Mouse (Mus musculus): ENCODE data around the gene Musk. TPM values are rescaled to one million over a fixed set of nuclear protein-coding genes. Genes with fewer than 3 reads are reported as not detected.

Gene Musk
- total and polyA plus RNA-seq, 2 experiments from 2014 or later, result 0.19 to 0.73 TPM

DNA sequence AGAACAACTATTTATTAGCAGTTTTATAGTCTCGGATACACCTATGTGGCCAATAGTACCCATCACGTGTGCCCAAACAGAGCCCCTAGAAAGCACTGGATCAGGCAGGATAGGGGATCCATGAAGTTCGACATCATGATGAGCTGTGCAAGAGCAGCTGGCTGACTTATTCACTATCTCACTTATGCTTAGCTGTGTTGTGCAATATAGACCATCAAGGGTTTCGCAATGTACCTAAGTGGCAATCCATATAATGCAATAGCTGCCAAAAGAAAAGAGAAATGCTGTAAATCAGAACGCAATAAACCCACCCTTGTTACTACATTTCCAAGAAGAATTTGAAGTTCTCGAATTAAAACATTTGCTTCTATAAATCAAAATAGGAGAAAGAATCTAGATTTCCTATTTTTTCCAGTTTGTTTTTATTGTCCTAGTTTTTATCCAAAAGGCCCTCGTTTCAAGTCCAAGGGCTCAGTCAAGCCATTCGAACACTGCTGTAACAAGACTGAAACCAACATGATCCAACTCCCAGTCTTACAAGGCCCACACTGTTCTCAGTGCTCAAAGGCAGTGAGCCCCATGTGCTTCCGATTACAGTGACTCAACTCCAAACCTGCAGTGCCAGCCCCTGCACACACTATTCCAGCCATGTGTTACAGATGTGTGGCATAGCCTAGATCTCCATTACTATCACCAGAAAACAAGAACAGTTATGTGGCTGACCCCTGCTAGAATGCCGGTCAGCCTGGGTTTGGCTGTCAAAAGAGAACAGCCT is 45.3 kb downstream of the Musk start:
- Histone ChIP-seq H3K27me3 (ENCODE audit: insufficient read depth, low read length) (no peaks in the 10 kb centered on the region), H3K4me1 (ENCODE audit: insufficient read depth) (no peaks in the 10 kb centered on the region), H3K27ac (ENCODE audit: low read depth, low read length) (no peak overlapping the region), H3K9ac (no peak overlapping the region), H3K9me3 (ENCODE audit: low read length) (no peaks in the 10 kb centered on the region), H3K4me2 (ENCODE audit: low read depth) (no peak overlapping the region), H3K4me3 (ENCODE audit: low read depth, low read length) (no peak overlapping the region), H3K36me3 (ENCODE audit: insufficient read depth) (no peaks in the 10 kb centered on the region)
- DNase-seq (no peak), ATAC-seq (no peak)
- 92% methylated on average over 10 of the region's 10 CpGs for WGBS
- TF ChIP-seq CTCF (IDR thresholded peaks at IDR 0.05; ENCODE audit: low read depth), result no peak

DNA sequence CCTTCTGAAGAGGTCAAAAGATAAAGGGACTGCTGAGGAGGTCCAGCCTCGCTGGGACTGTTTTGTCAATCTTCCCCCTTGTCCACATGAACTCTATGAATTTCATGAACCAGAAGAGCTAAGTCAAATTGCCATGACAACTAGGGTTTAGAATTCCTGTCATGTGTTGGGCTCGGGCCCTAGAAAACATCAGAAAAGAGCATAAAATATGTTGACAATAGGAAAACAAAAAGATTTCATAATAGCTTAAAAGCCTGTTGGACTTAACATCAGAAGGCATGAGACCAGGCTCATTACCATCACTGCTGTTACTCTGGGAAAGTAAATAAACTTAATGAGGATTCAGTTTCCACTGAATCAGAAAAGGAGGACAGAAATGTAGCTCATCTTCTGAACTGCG is 46.6 kb downstream of the Musk start:
- Histone ChIP-seq H3K4me2 (ENCODE audit: low read depth) (no peak overlapping the region), H3K27ac (ENCODE audit: low read depth, low read length) (no peak overlapping the region), H3K36me3 (ENCODE audit: insufficient read depth) (no peaks in the 10 kb centered on the region), H3K9me3 (ENCODE audit: low read length) (no peaks in the 10 kb centered on the region), H3K27me3 (ENCODE audit: insufficient read depth, low read length) (no peaks in the 10 kb centered on the region), H3K4me3 (ENCODE audit: low read depth, low read length) (no peak overlapping the region), H3K4me1 (ENCODE audit: insufficient read depth) (no peaks in the 10 kb centered on the region), H3K9ac (no peak overlapping the region)
- ATAC-seq, result peak; percentile 29; the same call in 1 of the 2 replicates
- WGBS, result 40% methylated on average over 3 of the region's 3 CpGs
- no peak for TF ChIP-seq CTCF (IDR thresholded peaks at IDR 0.05; ENCODE audit: low read depth)
- no peak for DNase-seq

DNA sequence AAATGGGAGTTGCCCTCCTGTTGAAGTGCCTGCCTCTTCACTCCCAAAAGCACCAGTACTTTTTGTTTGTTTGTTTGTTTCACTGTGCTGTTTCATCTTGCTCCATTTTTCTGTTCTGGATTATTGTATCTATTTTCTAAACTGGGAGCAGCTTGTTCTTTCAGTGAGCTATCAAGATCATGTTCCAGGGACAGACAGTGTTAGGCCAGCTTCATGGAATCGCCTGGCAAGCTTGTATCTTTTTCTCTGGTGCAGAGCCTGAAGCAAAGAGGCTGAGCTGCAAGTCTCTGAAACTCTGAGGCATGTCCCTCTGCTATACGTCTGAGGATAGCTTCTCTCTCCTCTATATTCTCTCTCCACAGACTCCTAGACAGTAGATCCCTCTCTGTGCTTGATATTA is 50.5 kb downstream of the Musk start:
- ATAC-seq, result no peak
- H3K4me3 ChIP-seq (ENCODE audit: low read depth, low read length), result no peak overlapping the region
- H3K9ac ChIP-seq, result no peak overlapping the region
- no peaks in the 10 kb centered on the region for H3K36me3 ChIP-seq (ENCODE audit: insufficient read depth)
- 72% methylated on average over 2 of the region's 2 CpGs for WGBS
- H3K27me3 ChIP-seq (ENCODE audit: insufficient read depth, low read length), result no peaks in the 10 kb centered on the region
- no peaks in the 10 kb centered on the region for H3K9me3 ChIP-seq (ENCODE audit: low read length)
- H3K4me1 ChIP-seq (ENCODE audit: insufficient read depth), result no peaks in the 10 kb centered on the region
- no peak overlapping the region for H3K4me2 ChIP-seq (ENCODE audit: low read depth)
- TF ChIP-seq CTCF (IDR thresholded peaks at IDR 0.05; ENCODE audit: low read depth), result no peak
- no peak for DNase-seq
- no peak overlapping the region for H3K27ac ChIP-seq (ENCODE audit: low read depth, low read length)

DNA sequence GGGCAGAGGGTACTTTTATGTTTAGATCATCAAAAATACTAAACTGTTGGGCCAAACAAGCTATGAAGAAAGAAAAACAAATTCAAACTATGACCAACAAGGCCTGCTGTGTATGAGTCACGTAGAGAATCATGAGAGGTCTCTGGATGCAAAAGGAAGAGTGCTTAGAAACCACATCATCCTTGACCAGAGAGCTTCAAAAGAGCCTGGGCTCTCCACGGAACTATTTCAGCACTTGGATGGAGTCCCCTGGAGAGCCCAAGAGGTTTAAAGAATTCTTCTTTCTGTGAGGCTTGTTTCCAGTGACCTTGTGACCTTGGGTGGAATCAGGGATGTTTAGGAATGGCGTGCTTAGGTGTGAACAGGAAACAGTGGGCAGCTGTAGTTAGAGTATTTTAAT is 53.5 kb downstream of the Musk start:
- H3K9ac ChIP-seq, result no peak overlapping the region
- H3K36me3 ChIP-seq (ENCODE audit: insufficient read depth), result no peaks in the 10 kb centered on the region
- H3K4me3 ChIP-seq (ENCODE audit: low read depth, low read length), result no peak overlapping the region
- H3K4me1 ChIP-seq (ENCODE audit: insufficient read depth), result no peaks in the 10 kb centered on the region
- H3K27ac ChIP-seq (ENCODE audit: low read depth, low read length), result no peak overlapping the region
- H3K4me2 ChIP-seq (ENCODE audit: low read depth), result no peak overlapping the region
- WGBS, result 40% methylated on average over 3 of the region's 3 CpGs
- no peaks in the 10 kb centered on the region for H3K27me3 ChIP-seq (ENCODE audit: insufficient read depth, low read length)
- H3K9me3 ChIP-seq (ENCODE audit: low read length), result no peaks in the 10 kb centered on the region
- no peak for TF ChIP-seq CTCF (IDR thresholded peaks at IDR 0.05; ENCODE audit: low read depth)
- no peak for ATAC-seq
- DNase-seq, result no peak

DNA sequence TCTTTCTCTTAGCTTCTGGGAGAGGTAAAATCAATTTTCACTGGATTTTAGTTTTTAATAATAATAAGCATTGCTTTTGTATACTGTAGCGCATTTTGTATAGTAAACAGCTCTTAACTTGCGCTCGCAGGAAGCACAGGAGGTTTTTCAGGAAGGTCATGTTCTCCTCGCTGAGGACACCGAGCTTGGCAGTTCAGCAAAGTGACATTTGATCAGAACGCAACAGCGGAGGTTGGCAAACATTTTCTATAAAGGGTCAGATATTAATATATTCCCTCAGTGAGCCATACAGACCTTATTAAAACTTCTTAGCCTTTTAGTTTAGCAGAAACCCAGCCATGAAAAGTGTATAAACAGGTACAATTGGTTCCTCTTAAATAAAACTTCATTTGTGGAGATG is 64.4 kb downstream of the Musk start:
- H3K36me3 ChIP-seq (ENCODE audit: insufficient read depth), result no peaks in the 10 kb centered on the region
- no peak overlapping the region for H3K4me2 ChIP-seq (ENCODE audit: low read depth)
- no peaks in the 10 kb centered on the region for H3K9me3 ChIP-seq (ENCODE audit: low read length)
- H3K4me3 ChIP-seq (ENCODE audit: low read depth, low read length), result no peak overlapping the region
- no peaks in the 10 kb centered on the region for H3K27me3 ChIP-seq (ENCODE audit: insufficient read depth, low read length)
- no peak overlapping the region for H3K9ac ChIP-seq
- DNase-seq (no peak), ATAC-seq (no peak)
- TF ChIP-seq CTCF (IDR thresholded peaks at IDR 0.05; ENCODE audit: low read depth), result no peak
- no peaks in the 10 kb centered on the region for H3K4me1 ChIP-seq (ENCODE audit: insufficient read depth)
- WGBS, result 90% methylated on average over 7 of the region's 7 CpGs
- no peak overlapping the region for H3K27ac ChIP-seq (ENCODE audit: low read depth, low read length)

DNA sequence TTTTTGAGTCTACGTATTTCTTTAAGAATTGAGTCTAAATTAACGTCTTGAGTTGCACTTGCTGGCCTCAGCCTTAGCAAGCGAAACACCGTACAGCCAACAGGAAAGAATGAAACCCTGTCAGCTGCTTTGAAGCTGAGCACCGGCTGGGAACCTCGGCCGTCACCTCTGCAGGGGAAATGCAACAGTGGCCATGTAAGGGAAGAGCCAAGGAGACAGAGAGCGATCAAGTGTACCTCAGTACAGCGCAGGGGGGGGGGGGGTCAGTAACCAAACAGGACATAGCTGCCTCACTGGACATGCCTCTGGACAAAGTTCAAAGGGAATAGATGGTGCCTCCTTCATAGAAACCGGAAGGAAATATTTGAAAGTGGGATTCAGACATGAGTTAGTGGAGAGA is 65.4 kb downstream of the Musk start:
- Histone ChIP-seq H3K27me3 (ENCODE audit: insufficient read depth, low read length) (no peaks in the 10 kb centered on the region), H3K9ac (no peak overlapping the region), H3K4me2 (ENCODE audit: low read depth) (no peak overlapping the region), H3K27ac (ENCODE audit: low read depth, low read length) (no peak overlapping the region), H3K4me1 (ENCODE audit: insufficient read depth) (no peaks in the 10 kb centered on the region), H3K9me3 (ENCODE audit: low read length) (no peaks in the 10 kb centered on the region), H3K36me3 (ENCODE audit: insufficient read depth) (no peaks in the 10 kb centered on the region), H3K4me3 (ENCODE audit: low read depth, low read length) (no peak overlapping the region)
- DNase-seq (no peak), ATAC-seq (no peak)
- TF ChIP-seq CTCF (IDR thresholded peaks at IDR 0.05; ENCODE audit: low read depth), result no peak
- 73% methylated on average over 10 of the region's 10 CpGs for whole genome bisulfite sequencing

DNA sequence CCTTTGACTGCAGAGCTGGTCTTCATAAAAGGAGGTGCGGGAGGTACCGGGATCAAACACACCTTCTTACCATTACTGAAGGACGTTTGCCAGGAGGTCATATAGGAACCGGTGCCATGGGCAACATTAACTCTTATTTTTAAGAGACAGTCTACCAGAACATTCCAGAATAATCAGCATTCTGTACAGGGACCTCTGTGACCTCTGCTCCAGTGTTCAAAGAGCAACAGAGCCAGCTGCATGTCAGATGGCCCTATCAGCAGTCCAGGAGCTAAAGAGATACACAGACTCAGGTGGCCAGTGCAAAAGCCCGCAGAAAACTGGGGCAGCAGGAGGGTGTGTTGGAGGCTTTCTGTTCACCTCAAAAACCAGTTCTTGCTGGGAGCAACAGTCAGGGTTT is 65.8 kb downstream of the Musk start:
- Histone ChIP-seq H3K27ac (ENCODE audit: low read depth, low read length) (no peak overlapping the region), H3K27me3 (ENCODE audit: insufficient read depth, low read length) (no peaks in the 10 kb centered on the region), H3K4me3 (ENCODE audit: low read depth, low read length) (no peak overlapping the region), H3K9me3 (ENCODE audit: low read length) (no peaks in the 10 kb centered on the region), H3K9ac (no peak overlapping the region), H3K4me1 (ENCODE audit: insufficient read depth) (no peaks in the 10 kb centered on the region), H3K36me3 (ENCODE audit: insufficient read depth) (no peaks in the 10 kb centered on the region), H3K4me2 (ENCODE audit: low read depth) (no peak overlapping the region)
- ATAC-seq (no peak), DNase-seq (no peak)
- WGBS, result 84% methylated on average over 5 of the region's 5 CpGs
- no peak for TF ChIP-seq CTCF (IDR thresholded peaks at IDR 0.05; ENCODE audit: low read depth)

All from forebrain, postnatal 0 days (tissue).